Mouse (Mus musculus): ENCODE measurements around the gene Gm16503. TPM values are rescaled to one million over a fixed set of nuclear protein-coding genes. Genes with fewer than 3 reads are reported as not detected.
"Not testable (repeated sequence)": the region's sequence is repeated elsewhere in the genome, so short reads cannot be mapped to it uniquely, and the experiment has no call there.

The Gm16503 gene
- polyA plus RNA-seq (2014; fragmentation: Nextera tagmentation; extraction: Ambion mirVana), result 0.39 and 0.53 TPM in 2 replicates

DNA sequence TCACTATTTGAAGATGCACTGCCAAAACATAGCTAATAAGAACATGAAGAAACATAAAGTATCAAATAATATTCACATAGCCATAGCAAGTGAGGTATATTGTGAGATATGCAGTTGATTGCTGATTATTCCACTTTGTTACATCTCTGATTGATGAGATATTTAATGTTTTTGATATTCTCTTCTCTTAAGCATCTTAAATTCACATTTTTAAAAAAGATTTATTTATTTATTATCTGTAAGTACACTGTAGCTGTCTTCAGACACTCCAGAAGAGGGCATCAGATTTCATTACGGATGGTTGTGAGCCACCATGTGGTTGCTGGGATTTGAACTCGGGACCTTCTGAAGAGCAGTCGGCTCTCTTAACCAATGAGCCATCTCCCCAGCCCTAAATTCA, at the start of gene Gm16503:
Gm16503 (plus strand) TSS at position 301 of the 400 bp plus-strand sequence.
- ATAC-seq (replicated peaks; ENCODE audit: low FRiP score, low TSS enrichment, low read depth); H3K4me3 ChIP-seq (ENCODE audit: low read depth, low read length); H3K36me3 ChIP-seq (ENCODE audit: control insufficient read depth, insufficient read depth, low read length); H3K4me2 ChIP-seq (ENCODE audit: low read length); H3K9ac ChIP-seq (ENCODE audit: low read length); H3K27ac ChIP-seq (ENCODE audit: low read depth); DNase-seq (ENCODE audit: low spot score); H3K27me3 ChIP-seq (replicated peaks; ENCODE audit: control insufficient read depth, insufficient read depth, low read length); H3K4me1 ChIP-seq (replicated peaks; ENCODE audit: control insufficient read depth, insufficient read depth, low read length): not testable (repeated sequence)
- WGBS, result 89% methylated on average over 3 of the region's 3 CpGs
- H3K9me3 ChIP-seq (ENCODE audit: control insufficient read depth, low read length), result peaks cover 17% of the 10 kb centered on the region

DNA sequence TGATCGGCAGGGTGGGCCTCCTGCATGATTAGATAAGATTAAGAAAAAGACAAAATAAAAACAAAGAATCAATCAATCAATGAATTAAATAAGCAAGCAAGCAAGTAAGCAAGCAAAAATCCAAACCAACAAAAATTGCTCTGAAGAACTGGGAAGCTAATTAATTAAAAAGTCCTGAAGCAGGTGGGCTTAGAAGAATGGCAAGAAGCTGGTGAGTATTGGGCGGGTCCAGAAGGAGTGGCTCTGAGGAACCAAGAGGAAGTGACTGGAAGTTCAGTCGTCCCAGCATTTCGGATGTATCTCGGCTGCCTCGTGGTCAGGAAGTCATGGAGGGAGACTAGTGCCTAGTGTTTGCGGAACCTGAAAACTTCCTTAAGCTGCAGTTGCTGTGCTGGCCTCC, 47.9 kb upstream of the Gm16503 start, which contains the start of gene Zfp982:
Zfp982 (plus strand) TSS at position 301 of the 400 bp plus-strand sequence.
- not testable (repeated sequence) for H3K36me3 ChIP-seq (ENCODE audit: control insufficient read depth, insufficient read depth, low read length); H3K4me1 ChIP-seq (replicated peaks; ENCODE audit: control insufficient read depth, insufficient read depth, low read length); H3K27ac ChIP-seq (ENCODE audit: low read depth); DNase-seq (ENCODE audit: low spot score); H3K4me2 ChIP-seq (ENCODE audit: low read length); ATAC-seq (replicated peaks; ENCODE audit: low FRiP score, low TSS enrichment, low read depth); H3K9ac ChIP-seq (ENCODE audit: low read length); H3K4me3 ChIP-seq (ENCODE audit: low read depth, low read length); H3K27me3 ChIP-seq (replicated peaks; ENCODE audit: control insufficient read depth, insufficient read depth, low read length)
- peaks cover 31% of the 10 kb centered on the region for H3K9me3 ChIP-seq (ENCODE audit: control insufficient read depth, low read length)
- 87% methylated on average over 7 of the region's 7 CpGs for WGBS

- not testable (repeated sequence) for H3K27ac ChIP-seq (ENCODE audit: low read depth); H3K4me1 ChIP-seq (replicated peaks; ENCODE audit: control insufficient read depth, insufficient read depth, low read length); H3K4me3 ChIP-seq (ENCODE audit: low read depth, low read length); DNase-seq (ENCODE audit: low spot score); H3K27me3 ChIP-seq (replicated peaks; ENCODE audit: control insufficient read depth, insufficient read depth, low read length); H3K4me2 ChIP-seq (ENCODE audit: low read length); H3K9me3 ChIP-seq (ENCODE audit: control insufficient read depth, low read length); H3K9ac ChIP-seq (ENCODE audit: low read length); H3K36me3 ChIP-seq (ENCODE audit: control insufficient read depth, insufficient read depth, low read length)
- 90% methylated on average over 5 of the region's 5 CpGs for WGBS
- ATAC-seq (replicated peaks; ENCODE audit: low FRiP score, low TSS enrichment, low read depth), result peak; percentile 64; the same call in 1 of the 2 replicates
Measured at GRCm38 (mm10) chr4:147498772-147499613, 41.0 kb upstream of the Gm16503 start.

DNA sequence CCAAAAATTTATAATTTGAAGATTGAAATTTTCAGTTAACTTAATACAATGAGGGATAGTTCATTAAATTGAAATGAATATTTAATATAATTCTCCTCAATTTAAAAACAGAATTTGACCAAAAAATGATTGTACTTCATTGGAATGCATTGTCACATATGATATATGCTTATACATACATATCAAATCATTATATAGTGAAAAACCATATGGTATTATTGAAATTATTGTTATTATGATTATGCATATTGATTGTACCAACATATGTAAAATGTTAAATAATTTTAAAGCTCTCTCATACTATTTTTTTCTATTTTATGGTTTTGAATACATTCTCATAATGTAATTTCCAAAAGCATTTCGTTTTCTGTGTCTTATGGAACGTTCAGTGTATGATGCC, 30.8 kb upstream of the Gm16503 start:
- Histone ChIP-seq H3K27me3 (replicated peaks; ENCODE audit: control insufficient read depth, insufficient read depth, low read length) (no peaks in the 10 kb centered on the region), H3K4me1 (replicated peaks; ENCODE audit: control insufficient read depth, insufficient read depth, low read length) (no peaks in the 10 kb centered on the region), H3K36me3 (ENCODE audit: control insufficient read depth, insufficient read depth, low read length) (no peaks in the 10 kb centered on the region), H3K4me2 (ENCODE audit: low read length) (no peak overlapping the region), H3K9me3 (ENCODE audit: control insufficient read depth, low read length) (peaks cover 15% of the 10 kb centered on the region), H3K4me3 (ENCODE audit: low read depth, low read length) (no peak overlapping the region), H3K27ac (ENCODE audit: low read depth) (no peak overlapping the region), H3K9ac (ENCODE audit: low read length) (no peak overlapping the region)
- ATAC-seq (replicated peaks; ENCODE audit: low FRiP score, low TSS enrichment, low read depth), result no peak
- DNase-seq (ENCODE audit: low spot score), result no peak
- WGBS, result 83% methylated on average over 2 of the region's 2 CpGs

DNA sequence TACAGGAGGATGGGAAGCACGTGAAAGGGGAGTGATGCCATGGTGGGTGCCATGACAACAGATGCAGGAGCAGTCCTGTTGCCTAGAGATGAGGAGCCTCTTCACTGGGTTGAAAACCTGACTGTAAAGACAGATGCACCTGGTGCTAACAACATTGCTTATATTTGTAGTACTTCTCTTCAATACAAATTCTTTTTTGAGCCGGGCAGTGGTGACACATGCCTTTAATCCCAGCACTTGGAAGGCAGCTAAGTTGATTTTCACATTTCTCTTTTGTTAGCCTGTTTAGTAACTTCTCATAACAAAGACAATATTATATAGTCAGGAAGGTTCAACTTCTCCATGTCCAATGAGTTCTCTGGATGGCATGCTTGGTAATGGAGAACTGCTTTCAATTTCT, 21.0 kb upstream of the Gm16503 start:
- no peak overlapping the region for H3K4me3 ChIP-seq (ENCODE audit: low read depth, low read length)
- H3K27ac ChIP-seq (ENCODE audit: low read depth), result no peak overlapping the region
- WGBS, result 74% methylated on average over 2 of the region's 2 CpGs
- H3K4me1 ChIP-seq (replicated peaks; ENCODE audit: control insufficient read depth, insufficient read depth, low read length), result no peaks in the 10 kb centered on the region
- H3K27me3 ChIP-seq (replicated peaks; ENCODE audit: control insufficient read depth, insufficient read depth, low read length), result no peaks in the 10 kb centered on the region
- H3K36me3 ChIP-seq (ENCODE audit: control insufficient read depth, insufficient read depth, low read length), result no peaks in the 10 kb centered on the region
- no peak for DNase-seq (ENCODE audit: low spot score)
- H3K9ac ChIP-seq (ENCODE audit: low read length), result no peak overlapping the region
- H3K9me3 ChIP-seq (ENCODE audit: control insufficient read depth, low read length), result peaks cover 45% of the 10 kb centered on the region
- no peak overlapping the region for H3K4me2 ChIP-seq (ENCODE audit: low read length)
- ATAC-seq (replicated peaks; ENCODE audit: low FRiP score, low TSS enrichment, low read depth), result no peak

DNA sequence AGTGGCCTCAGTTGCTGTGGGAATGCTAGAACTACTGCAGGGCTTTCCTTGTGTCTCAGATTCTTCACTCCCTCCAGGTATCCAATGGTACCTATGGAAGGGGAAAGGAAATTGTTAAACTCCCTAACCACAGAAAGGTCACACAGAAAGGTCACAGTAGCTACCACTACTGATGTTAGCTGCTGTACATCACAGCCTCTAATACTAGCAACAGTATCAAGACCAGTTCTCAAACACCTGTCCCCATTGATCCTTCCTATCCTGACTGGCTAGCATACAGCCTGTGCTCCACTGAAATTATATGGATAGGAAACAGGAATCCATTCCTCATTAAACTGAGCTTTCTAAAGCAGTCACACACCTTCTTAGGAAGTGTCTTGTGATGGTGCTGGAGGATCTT, 19.9 kb upstream of the Gm16503 start:
- DNase-seq (ENCODE audit: low spot score), result no peak
- Histone ChIP-seq H3K27ac (ENCODE audit: low read depth) (no peak overlapping the region), H3K4me1 (replicated peaks; ENCODE audit: control insufficient read depth, insufficient read depth, low read length) (no peaks in the 10 kb centered on the region), H3K36me3 (ENCODE audit: control insufficient read depth, insufficient read depth, low read length) (no peaks in the 10 kb centered on the region), H3K9me3 (ENCODE audit: control insufficient read depth, low read length) (peaks cover 51% of the 10 kb centered on the region), H3K4me3 (ENCODE audit: low read depth, low read length) (no peak overlapping the region), H3K4me2 (ENCODE audit: low read length) (no peak overlapping the region), H3K9ac (ENCODE audit: low read length) (no peak overlapping the region), H3K27me3 (replicated peaks; ENCODE audit: control insufficient read depth, insufficient read depth, low read length) (no peaks in the 10 kb centered on the region)
- no peak for ATAC-seq (replicated peaks; ENCODE audit: low FRiP score, low TSS enrichment, low read depth)

GRCm38 (mm10) chr4:147525125-147525524, 14.9 kb upstream of the Gm16503 start:
- DNase-seq (ENCODE audit: low spot score) (no peak), ATAC-seq (replicated peaks; ENCODE audit: low FRiP score, low TSS enrichment, low read depth) (no peak)
- no peak overlapping the region for H3K4me2 ChIP-seq (ENCODE audit: low read length)
- WGBS, result 84% methylated on average over 1 of the region's 1 CpGs
- H3K9me3 ChIP-seq (ENCODE audit: control insufficient read depth, low read length), result peaks cover 35% of the 10 kb centered on the region
- no peak overlapping the region for H3K4me3 ChIP-seq (ENCODE audit: low read depth, low read length)
- H3K4me1 ChIP-seq (replicated peaks; ENCODE audit: control insufficient read depth, insufficient read depth, low read length), result no peaks in the 10 kb centered on the region
- H3K36me3 ChIP-seq (ENCODE audit: control insufficient read depth, insufficient read depth, low read length), result no peaks in the 10 kb centered on the region
- H3K27ac ChIP-seq (ENCODE audit: low read depth), result no peak overlapping the region
- no peaks in the 10 kb centered on the region for H3K27me3 ChIP-seq (replicated peaks; ENCODE audit: control insufficient read depth, insufficient read depth, low read length)
- H3K9ac ChIP-seq (ENCODE audit: low read length), result no peak overlapping the region

DNA sequence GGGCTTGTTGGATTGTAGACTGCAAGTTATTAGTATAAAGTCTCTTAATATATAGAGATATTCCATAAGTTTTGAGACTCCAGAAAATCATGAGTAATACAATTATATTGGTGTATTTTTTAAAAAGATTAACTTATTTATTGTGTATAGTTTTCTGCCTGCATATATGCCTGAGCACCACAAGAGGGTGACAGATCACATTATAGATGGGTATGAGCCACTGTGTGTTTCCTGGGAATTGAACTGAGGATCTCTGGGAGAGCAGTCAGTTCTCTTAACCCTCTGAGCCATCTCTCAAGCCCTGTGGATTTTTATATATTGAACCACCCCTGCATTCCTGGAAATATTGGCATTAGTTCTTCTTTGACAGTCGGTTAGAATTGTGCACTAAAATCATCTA, 9.7 kb upstream of the Gm16503 start:
- 94% methylated on average over 1 of the region's 1 CpGs for WGBS
- DNase-seq (ENCODE audit: low spot score), result no peak
- Histone ChIP-seq H3K9me3 (ENCODE audit: control insufficient read depth, low read length) (peaks cover 18% of the 10 kb centered on the region), H3K27ac (ENCODE audit: low read depth) (no peak overlapping the region), H3K9ac (ENCODE audit: low read length) (no peak overlapping the region), H3K36me3 (ENCODE audit: control insufficient read depth, insufficient read depth, low read length) (no peaks in the 10 kb centered on the region), H3K4me2 (ENCODE audit: low read length) (no peak overlapping the region), H3K27me3 (replicated peaks; ENCODE audit: control insufficient read depth, insufficient read depth, low read length) (no peaks in the 10 kb centered on the region), H3K4me1 (replicated peaks; ENCODE audit: control insufficient read depth, insufficient read depth, low read length) (no peaks in the 10 kb centered on the region), H3K4me3 (ENCODE audit: low read depth, low read length) (no peak overlapping the region)
- ATAC-seq (replicated peaks; ENCODE audit: low FRiP score, low TSS enrichment, low read depth), result no peak

DNA sequence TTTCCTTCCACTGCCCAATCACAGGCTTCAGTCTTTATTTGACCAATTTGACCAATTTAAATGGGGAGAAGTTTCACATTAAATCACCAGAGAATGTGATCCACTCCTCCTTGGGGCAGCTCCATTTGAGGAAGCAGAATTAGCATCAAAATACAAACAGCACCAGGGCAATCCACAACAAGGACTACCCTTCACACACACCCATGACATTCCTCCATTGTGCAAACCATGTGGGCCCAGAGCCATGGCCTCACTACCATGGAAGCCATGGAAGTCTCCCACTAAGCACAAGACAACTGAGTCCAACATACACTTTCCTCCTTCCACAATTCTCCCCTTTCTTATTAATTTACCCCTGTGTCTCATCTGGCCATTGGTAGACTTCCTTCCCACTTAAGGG, 4.1 kb upstream of the Gm16503 start:
- not testable (repeated sequence) for H3K4me2 ChIP-seq (ENCODE audit: low read length); DNase-seq (ENCODE audit: low spot score); H3K27me3 ChIP-seq (replicated peaks; ENCODE audit: control insufficient read depth, insufficient read depth, low read length); H3K4me1 ChIP-seq (replicated peaks; ENCODE audit: control insufficient read depth, insufficient read depth, low read length); H3K9ac ChIP-seq (ENCODE audit: low read length); H3K36me3 ChIP-seq (ENCODE audit: control insufficient read depth, insufficient read depth, low read length); H3K27ac ChIP-seq (ENCODE audit: low read depth); H3K4me3 ChIP-seq (ENCODE audit: low read depth, low read length); ATAC-seq (replicated peaks; ENCODE audit: low FRiP score, low TSS enrichment, low read depth)
- H3K9me3 ChIP-seq (ENCODE audit: control insufficient read depth, low read length), result peaks cover 15% of the 10 kb centered on the region
